Mouse (Mus musculus): Measurements from ENCODE around the gene Sh3pxd2a.

The Sh3pxd2a gene

GRCm38 (mm10) chr19:47493017-47493997 lies 29.1 kb upstream of the Sh3pxd2a start:
- in situ Hi-C loops (cut with MboI, MseI) = no loop called here

GRCm38 (mm10) chr19:47492422-47492821 lies 28.2 kb upstream of the Sh3pxd2a start:
- in situ Hi-C loops (cut with MboI, MseI) = no loop called here

- in situ Hi-C loops (cut with MboI, MseI) = no loop called here
Observed at GRCm38 (mm10) chr19:47491853-47492252, 27.7 kb upstream of the Sh3pxd2a start.

- in situ Hi-C loops (cut with MboI, MseI) = no loop called here
Observed at GRCm38 (mm10) chr19:47489233-47489632, 25.0 kb upstream of the Sh3pxd2a start.

GRCm38 (mm10) chr19:47488250-47488649 lies 24.0 kb upstream of the Sh3pxd2a start:
- in situ Hi-C loops (cut with MboI, MseI) = no loop called here

GRCm38 (mm10) chr19:47487572-47487971 lies 23.4 kb upstream of the Sh3pxd2a start:
- in situ Hi-C loops (cut with MboI, MseI) = no loop called here

- in situ Hi-C loops (cut with MboI, MseI) = no loop called here
Observed at GRCm38 (mm10) chr19:47485997-47486566, 21.9 kb upstream of the Sh3pxd2a start.

GRCm38 (mm10) chr19:47484110-47484509 lies 19.9 kb upstream of the Sh3pxd2a start:
- in situ Hi-C loops (cut with MboI, MseI) = no loop called here

- in situ Hi-C loops (cut with MboI, MseI) = no loop called here
Observed at GRCm38 (mm10) chr19:47483346-47483745, 19.1 kb upstream of the Sh3pxd2a start.

GRCm38 (mm10) chr19:47473453-47473852 lies 9.3 kb upstream of the Sh3pxd2a start:
- in situ Hi-C loops (cut with MboI, MseI) = no loop called here

GRCm38 (mm10) chr19:47472881-47473400 lies 8.7 kb upstream of the Sh3pxd2a start:
- in situ Hi-C loops (cut with MboI, MseI) = no loop called here

GRCm38 (mm10) chr19:47471808-47472207 lies 7.6 kb upstream of the Sh3pxd2a start:
- in situ Hi-C loops (cut with MboI, MseI) = no loop called here

GRCm38 (mm10) chr19:47468750-47469149 lies 4.5 kb upstream of the Sh3pxd2a start:
- in situ Hi-C loops (cut with MboI, MseI) = loop anchor here in 1 of 2 experiments (5.0 kb wide), 1 partner anchor 111 kb away; no protein-coding TSS in a partner anchor

- in situ Hi-C loops (cut with MboI, MseI) = loop anchor here in 1 of 2 experiments (5.0 kb wide), 1 partner anchor 109 kb away; no protein-coding TSS in a partner anchor
Observed at GRCm38 (mm10) chr19:47466775-47467174, 2.6 kb upstream of the Sh3pxd2a start.

- in situ Hi-C loops (cut with MboI, MseI) = loop anchor here in 1 of 2 experiments (5.0 kb wide), 1 partner anchor 108 kb away; no protein-coding TSS in a partner anchor
Observed at GRCm38 (mm10) chr19:47465467-47465866, 1.3 kb upstream of the Sh3pxd2a start.

GRCm38 (mm10) chr19:47463636-47464303 lies 431 bp downstream of the Sh3pxd2a start:
- in situ Hi-C loops (cut with MboI, MseI) = loop anchor here (5.0 kb wide), 2 partner anchors 71 to 101 kb away; no protein-coding TSS in a partner anchor

GRCm38 (mm10) chr19:47463206-47463605 lies 995 bp downstream of the Sh3pxd2a start:
- in situ Hi-C loops (cut with MboI, MseI) = loop anchor here (5.0 kb wide), 2 partner anchors 71 to 101 kb away; no protein-coding TSS in a partner anchor

GRCm38 (mm10) chr19:47462725-47463124 lies 1.5 kb downstream of the Sh3pxd2a start:
- in situ Hi-C loops (cut with MboI, MseI) = loop anchor here (5.0 kb wide), 2 partner anchors 70 to 100 kb away; no protein-coding TSS in a partner anchor

- in situ Hi-C loops (cut with MboI, MseI) = loop anchor here (5.0 kb wide), 2 partner anchors 70 to 100 kb away; no protein-coding TSS in a partner anchor
Observed at GRCm38 (mm10) chr19:47461838-47462237, 2.4 kb downstream of the Sh3pxd2a start.

GRCm38 (mm10) chr19:47461386-47461785 lies 2.8 kb downstream of the Sh3pxd2a start:
- in situ Hi-C loops (cut with MboI, MseI) = loop anchor here (5.0 kb wide), 2 partner anchors 69 to 99 kb away; no protein-coding TSS in a partner anchor

All from T-helper 17 cell (primary cell).